Mouse (Mus musculus) neural tube, embryonic 10.5 days (tissue): Measurements from ENCODE around the gene Cdk17.

Experiments used
- DNase-seq: peaks from one replicate; pipeline ENCODE4 v3.0.0-alpha.2; 2017; ENCODE audit warnings: low spot score; ENCODE audit errors: extremely low spot score

The Cdk17 gene

DNA sequence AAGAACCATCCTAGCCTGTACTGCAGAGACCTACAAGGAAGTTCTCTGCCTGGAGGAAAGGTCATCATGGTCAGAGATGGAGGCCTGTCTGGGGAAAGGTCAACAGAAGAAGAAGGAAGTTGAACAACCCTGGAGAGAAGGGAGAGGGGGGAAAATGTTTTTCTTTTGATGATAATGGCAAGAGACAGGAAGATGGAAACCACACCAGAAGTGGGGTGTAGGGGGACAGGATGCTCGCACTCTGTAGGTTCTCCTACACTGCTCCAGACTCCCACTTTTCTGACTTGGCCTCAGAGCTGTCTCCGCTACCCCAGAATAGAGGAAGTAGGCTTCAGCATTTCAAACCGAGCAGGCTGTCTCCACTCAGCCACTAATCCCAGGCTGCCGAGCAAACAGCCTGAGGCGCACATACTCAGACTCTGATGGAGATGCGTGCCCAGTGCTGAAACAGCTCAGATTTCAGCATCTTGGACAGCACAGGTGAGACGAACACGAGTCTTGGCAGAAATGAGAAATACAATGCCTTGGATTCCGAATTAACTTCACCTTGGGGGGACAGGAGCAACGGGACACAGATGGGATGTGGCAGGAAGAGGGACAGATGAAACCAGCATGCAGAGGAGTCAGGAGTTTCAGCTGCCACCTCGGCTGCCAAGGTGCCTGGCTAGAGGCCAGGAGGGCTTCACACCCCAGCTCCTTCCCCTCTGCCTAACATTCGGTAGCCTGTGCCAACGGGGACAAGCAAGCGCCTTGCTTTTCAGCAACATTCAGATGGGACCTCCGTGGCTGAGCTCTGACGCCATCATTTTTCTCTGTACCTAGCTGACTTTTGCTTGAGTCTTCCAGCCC is 100.7 kb downstream of the Cdk17 start:
- DNase-seq: no peak

DNA sequence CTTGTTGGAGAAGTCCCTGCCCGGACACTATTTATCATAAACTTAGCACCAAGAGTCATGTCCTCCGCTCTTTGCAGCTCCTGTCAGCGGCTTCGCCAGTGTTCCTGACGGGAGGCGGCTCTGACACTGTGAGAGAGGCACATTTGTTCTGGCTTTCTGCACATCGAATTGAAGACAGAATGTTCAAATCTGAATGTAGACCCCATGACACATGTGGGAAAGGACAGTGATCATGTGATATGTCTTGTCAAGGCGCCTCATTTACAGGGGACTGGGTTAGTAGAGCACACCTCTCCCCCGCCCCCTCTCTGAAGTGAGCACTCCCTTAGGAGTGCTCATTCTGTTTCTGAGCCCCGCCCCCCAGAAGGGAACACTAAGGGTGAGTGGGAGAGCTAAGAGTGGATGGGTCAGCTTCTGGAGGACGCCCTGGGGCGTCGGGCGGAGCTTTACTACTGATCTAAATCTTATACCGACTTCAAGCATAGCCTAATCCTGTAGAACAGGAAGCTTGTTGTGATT is 101.4 kb downstream of the Cdk17 start:
- no peak for DNase-seq

- DNase-seq: no peak
Observed at GRCm38 (mm10) chr10:93263431-93263830, 102.8 kb downstream of the Cdk17 start.

DNA sequence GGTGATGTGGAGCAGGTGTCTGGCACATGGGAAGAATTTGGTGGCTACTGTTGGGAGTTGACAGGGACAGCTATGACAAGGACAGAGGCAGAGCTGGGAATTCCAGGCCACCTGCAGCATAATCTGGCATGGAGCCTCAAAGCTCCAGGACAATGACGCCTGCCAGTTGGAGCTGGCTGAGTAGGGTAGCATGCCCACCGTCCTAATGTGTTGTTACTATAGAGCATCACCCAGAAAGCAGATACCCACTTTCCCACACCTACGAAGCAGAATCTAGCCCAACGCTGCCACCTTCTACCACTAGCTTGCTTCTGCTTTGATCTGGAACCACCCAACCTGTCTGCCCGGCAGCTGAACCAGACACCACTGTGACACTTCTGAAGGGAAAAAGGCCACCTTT is 103.3 kb downstream of the Cdk17 start:
- no peak for DNase-seq

GRCm38 (mm10) chr10:93265833-93266232 is 105.2 kb downstream of the Cdk17 start:
- no peak for DNase-seq

- no peak for DNase-seq
Observed at GRCm38 (mm10) chr10:93266521-93266920, 105.8 kb downstream of the Cdk17 start.

GRCm38 (mm10) chr10:93267509-93267908 is 106.8 kb downstream of the Cdk17 start:
- no peak for DNase-seq

DNA sequence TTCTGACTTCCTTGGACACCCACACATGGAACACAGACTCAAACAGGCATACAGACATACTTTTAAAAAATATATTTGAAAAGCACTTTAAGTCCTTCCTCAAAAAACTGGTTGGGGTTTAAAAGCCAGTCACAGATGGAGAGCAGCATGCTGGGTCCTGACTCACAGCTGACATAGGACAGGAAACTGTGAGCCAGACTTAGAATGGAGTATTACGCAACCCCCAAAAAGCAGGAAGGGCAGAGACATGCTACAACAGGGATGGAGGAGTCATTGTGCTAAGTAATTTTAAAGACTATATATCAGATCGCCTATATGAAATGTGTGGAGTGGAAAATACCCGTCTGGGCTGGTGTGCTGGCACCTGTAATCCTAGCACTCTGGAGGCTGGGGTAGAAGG is 107.7 kb downstream of the Cdk17 start:
- no peak for DNase-seq

- DNase-seq: no peak
Observed at GRCm38 (mm10) chr10:93269744-93270143, 109.1 kb downstream of the Cdk17 start.

GRCm38 (mm10) chr10:93270889-93271460 is 110.3 kb downstream of the Cdk17 start:
- no peak for DNase-seq

DNA sequence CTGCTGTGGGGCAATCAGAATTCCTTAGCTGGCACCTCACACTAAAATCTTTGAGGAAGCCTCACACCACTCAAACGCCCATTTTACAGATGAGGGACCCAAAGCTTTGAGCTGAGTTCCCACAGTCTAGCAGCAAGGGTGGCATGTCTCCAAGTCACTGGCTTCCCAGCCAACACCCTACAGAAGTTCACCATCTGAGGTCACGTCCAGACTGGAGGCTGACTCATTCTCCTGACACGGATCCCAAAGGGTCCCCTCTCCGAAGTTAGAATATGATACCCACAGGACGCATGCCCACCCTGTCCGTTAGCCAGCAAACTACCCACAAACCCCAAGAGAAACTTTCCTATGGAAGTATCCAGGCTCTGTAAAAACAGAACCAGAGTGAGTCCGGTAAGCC is 111.2 kb downstream of the Cdk17 start:
- DNase-seq: no peak

DNA sequence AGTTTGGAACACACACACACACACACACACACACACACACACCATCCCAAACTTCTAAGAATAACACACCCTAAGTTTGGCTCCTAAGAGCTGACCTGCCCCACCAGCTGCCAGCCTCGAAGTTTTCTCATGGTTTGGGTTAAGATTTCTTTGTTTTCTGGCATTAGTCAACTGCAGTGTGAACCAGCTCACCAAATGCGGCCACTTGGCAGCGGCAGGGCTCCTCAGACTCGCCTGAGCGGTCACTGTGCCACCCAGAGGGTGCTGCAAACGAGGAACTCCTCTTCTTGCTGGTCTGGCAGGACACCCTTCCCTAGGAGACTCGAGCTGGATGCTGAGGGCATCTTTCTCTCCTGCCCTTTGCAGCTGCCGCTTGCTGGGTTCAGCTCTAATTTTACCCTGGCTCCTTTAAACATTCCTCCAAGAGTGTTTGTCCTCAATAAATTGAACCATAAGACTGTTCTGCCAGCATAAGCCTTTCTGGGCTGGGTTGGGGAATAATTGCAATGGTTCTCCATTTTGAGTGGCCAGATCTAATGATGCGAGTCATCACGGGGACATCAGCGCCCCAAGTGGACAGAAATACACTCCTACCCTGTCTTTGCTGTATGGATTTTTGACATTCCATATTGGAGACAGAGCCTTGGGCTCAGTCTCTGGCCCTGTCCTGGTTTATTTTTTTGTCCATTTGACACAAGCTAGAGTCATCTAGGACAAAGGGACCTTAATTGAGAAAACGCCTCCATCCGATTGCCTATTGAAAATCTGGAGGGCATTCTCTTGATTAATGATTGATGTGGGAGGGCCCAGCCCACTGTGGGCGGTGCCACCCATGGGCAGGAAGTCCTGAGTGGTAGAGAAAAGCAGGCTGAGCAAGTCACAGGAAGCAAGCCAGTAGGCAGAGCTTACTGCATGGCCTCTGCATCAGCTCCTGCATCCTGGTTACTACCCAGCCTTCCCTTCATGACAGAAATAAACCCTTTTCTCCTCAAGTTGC is 112.6 kb downstream of the Cdk17 start:
- no peak for DNase-seq

GRCm38 (mm10) chr10:93274277-93274696 is 113.6 kb downstream of the Cdk17 start:
- no peak for DNase-seq

DNA sequence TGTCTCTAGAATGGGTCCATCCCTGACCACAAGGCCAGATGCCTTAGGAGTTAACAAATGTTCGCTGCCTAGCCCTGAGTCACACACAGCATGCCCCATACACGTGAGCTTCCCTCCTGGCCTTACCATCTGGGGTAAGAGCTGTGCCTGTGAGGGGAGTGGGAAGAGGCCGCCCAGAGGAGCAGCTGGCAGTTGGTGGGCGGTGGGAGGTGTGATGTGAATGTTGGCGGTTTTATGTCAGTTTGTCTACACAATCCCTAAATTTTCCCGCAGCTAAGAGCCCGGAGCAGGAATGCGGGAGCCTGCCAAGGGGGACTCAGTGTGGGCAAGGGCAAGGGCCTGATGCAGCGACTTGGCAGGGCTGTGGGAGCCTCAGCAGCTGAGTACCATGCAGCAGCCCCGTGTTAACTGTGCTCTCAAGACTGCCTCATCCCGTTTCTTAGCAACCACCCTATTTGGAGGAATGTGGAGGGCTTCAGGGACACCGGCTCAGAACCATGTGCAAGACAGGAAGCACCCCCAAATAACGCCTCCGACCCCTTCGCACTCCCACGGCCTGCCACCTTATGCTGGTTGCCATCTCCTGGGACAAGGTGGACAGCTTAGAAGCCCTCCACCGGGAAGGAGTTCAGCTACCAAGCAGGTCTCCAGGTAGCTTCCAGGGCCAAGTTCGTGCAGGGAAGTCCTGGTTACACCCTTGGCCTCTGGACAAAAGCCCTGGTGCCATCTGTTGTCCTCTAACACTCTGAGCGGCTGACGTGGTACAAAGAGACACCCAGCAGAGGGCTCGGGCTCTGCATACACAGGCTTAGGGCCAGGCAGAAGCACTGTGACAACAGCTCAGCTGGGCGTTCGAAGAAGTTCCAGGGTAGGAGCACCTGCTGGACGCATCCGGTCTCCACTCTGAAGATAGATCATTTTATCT is 114.8 kb downstream of the Cdk17 start:
- DNase-seq: no peak

DNA sequence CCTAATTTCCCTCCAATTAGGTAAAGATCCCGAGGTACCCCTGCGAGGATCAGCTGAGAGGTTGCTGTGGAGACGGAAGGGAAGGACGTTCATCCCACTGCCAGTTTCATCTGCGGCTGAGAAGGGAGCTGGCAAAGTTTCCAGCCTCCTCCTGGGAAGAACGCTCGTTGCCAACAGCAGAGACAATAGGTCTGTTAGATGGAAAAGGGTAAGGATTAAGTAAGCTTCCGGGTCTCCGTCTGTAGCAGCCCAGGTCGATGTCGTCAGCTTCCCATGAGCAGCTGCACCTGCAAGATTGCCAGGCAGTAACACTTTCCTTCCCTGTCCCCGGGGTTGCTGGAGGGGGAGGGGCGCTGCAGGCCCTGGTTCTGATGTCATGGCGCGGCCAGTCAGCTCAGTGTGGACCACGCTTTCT is 115.7 kb downstream of the Cdk17 start:
- peak; percentile 47 for DNase-seq

DNA sequence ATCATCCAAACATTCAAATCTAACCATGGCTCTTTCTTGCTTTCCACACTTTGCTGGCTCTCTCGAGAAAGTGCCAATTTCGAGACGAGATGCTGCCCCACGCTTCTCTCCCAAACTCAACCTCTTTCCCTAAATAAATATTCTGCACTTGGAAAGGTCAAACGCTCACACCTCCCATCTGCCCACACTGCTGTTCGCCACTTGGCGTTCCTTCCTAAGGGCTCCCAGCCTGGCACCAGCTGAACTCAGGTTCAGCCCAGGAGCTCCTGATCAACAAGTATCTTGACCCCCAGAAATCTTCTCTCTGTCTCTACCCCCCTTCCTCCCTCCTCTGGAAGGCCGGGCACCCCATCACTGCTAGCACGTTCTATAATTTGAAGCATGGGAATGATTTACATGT is 116.2 kb downstream of the Cdk17 start:
- DNase-seq: no peak

DNA sequence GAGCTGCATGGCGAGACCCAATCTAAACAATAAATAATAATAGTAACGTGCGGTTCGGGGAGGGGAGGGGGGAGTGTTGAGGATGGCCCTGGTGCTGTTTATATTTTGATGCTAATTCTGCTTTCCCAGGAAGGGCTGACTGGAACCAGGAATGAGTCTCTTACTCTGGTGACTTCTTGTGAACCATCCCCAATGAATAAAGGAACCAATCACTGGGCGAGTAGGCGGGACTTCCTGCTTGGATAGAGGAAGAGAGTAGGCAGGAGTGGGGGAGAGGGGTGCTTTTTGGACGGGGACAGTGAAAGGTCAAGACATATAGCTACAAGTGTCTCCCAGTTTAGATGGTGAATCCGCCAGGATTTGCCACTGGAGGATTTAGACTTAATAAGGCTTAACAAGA is 117.7 kb downstream of the Cdk17 start:
- no peak for DNase-seq

DNA sequence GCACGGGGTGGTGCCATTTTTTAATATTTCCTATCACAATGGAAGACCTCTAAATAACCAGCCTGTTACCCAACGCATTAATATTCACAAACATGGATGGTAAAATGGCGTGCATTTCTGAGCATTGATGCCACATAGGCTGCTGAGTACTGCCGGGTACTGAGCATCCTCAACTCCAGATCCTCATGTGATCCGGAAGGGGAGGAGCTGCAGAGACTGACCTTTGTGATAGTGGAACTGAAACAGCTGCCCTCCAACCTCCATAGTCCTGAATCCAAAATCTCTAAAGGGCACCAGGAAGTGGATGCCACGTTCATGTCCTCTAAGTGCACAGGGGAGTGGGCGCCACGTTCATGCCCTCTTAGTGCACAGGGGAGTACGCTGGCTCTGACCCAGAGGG is 118.4 kb downstream of the Cdk17 start:
- no peak for DNase-seq

- DNase-seq: no peak
Observed at GRCm38 (mm10) chr10:93280586-93280985, 119.9 kb downstream of the Cdk17 start.

DNA sequence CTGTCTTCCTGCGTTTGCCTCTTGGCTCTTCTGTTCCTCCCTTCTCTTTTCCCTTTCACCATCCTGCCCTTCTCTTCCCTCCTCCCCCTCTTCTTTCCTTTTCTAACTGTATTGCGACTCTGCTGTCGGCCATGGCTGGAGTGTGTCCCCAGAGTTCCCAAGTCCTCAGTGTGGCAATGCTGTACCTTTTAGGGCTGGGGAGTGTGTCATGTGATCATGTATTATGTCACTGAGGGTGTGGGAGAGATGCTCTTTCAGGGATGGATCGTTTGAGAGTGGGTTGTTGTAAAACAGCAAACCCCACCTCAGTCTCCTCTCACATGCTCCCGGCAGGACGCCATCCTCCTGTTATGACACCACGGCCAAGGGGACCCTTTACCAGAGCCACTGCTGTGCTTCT is 120.4 kb downstream of the Cdk17 start:
- DNase-seq: no peak
